Mouse (Mus musculus): ENCODE measurements around the gene Rpl14. TPM values are rescaled to one million over a fixed set of nuclear protein-coding genes. Genes with fewer than 3 reads are reported as not detected.
"Not testable (repeated sequence)": the region's sequence is repeated elsewhere in the genome, so short reads cannot be mapped to it uniquely, and the experiment has no call there.

Gene Rpl14
- 481 and 484 TPM in 2 replicates for polyA plus RNA-seq (2015; fragmentation: Nextera tagmentation; extraction: Ambion mirVana)

GRCm38 (mm10) chr9:120570741-120571592, at the start of gene Rpl14:
Rpl14 (plus strand) TSS chr9:120571444.
- Histone ChIP-seq H3K9ac (peak within 1 kb of the TSS; percentile 92), H3K4me1 (replicated peaks) (peaks cover 25% of the 10 kb centered on the region), H3K9me3 (no peaks in the 10 kb centered on the region), H3K36me3 (peaks cover 36% of the 10 kb centered on the region), H3K27me3 (peaks cover 8% of the 10 kb centered on the region; the same call in 1 of the 2 replicates), H3K4me3 (peak within 1 kb of the TSS; percentile 90), H3K27ac (peak within 1 kb of the TSS; percentile 87), H3K4me2 (peak within 1 kb of the TSS; percentile 93)
- peak; percentile 95 for ATAC-seq (ENCODE audit: low FRiP score)
- 6% methylated on average over 43 of the region's 43 CpGs for WGBS

DNA sequence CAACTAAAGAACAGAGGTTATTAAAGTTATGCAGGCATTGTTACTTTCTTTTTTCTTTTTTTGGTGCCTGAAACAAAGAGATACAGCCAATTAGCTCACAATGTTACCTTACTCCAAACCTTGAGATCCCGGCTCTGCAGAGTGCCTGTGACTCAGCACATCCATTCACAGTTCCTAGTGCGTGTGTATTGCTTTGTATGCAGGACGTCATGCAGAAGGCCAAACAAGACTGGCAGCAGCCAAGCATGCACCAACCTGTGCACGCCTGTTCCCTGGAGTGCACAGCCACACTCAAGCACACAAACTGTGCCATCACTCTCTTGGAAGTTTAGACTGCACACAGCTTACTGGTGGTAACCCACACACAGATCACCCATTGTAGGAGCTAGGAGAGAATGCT, 44.0 kb upstream of the Rpl14 start:
- H3K27ac ChIP-seq: no peak overlapping the region
- H3K4me2 ChIP-seq: no peak overlapping the region
- H3K9ac ChIP-seq: no peak overlapping the region
- 49% methylated on average over 4 of the region's 4 CpGs for WGBS
- H3K36me3 ChIP-seq: no peaks in the 10 kb centered on the region
- H3K4me3 ChIP-seq: no peak overlapping the region
- no peak for ATAC-seq (ENCODE audit: low FRiP score)
- no peaks in the 10 kb centered on the region for H3K9me3 ChIP-seq
- no peaks in the 10 kb centered on the region for H3K4me1 ChIP-seq (replicated peaks)
- no peaks in the 10 kb centered on the region for H3K27me3 ChIP-seq

- no peak for ATAC-seq (ENCODE audit: low FRiP score)
- H3K27me3 ChIP-seq: no peaks in the 10 kb centered on the region
- H3K27ac ChIP-seq: no peak overlapping the region
- H3K4me2 ChIP-seq: no peak overlapping the region
- no peaks in the 10 kb centered on the region for H3K9me3 ChIP-seq
- no peaks in the 10 kb centered on the region for H3K4me1 ChIP-seq (replicated peaks)
- no peaks in the 10 kb centered on the region for H3K36me3 ChIP-seq
- no peak overlapping the region for H3K4me3 ChIP-seq
- 92% methylated on average over 8 of the region's 8 CpGs for WGBS
- H3K9ac ChIP-seq: no peak overlapping the region
These were observed 43.3 kb upstream of the Rpl14 start for GRCm38 (mm10) chr9:120527919-120528318.

GRCm38 (mm10) chr9:120528815-120529510, 42.3 kb upstream of the Rpl14 start:
- Histone ChIP-seq H3K27me3 (no peaks in the 10 kb centered on the region), H3K4me1 (replicated peaks) (no peaks in the 10 kb centered on the region), H3K4me3 (no peak overlapping the region), H3K4me2 (no peak overlapping the region), H3K36me3 (no peaks in the 10 kb centered on the region), H3K27ac (no peak overlapping the region), H3K9me3 (peaks cover under 1% of the 10 kb centered on the region), H3K9ac (no peak overlapping the region)
- ATAC-seq (ENCODE audit: low FRiP score): no peak
- WGBS: 89% methylated on average over 17 of the region's 17 CpGs

DNA sequence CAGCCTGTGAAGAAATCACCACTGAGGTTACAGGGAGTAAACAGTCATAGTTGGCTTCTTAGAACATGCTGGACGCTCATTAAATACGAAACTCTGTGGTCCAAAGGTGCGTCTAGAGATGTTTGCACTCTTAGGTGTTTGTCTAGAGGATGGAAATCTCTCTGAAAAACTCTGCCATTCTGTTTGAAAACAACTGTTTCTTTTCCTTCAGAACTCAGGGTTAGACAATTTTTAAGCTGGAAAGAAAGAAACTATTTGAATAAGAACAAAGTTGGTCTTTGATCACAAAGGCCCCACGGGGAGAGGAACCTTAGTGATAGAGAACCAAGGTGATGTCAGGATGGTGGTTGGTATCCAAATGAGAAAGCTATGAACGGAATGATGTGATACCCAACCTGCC, 40.8 kb upstream of the Rpl14 start:
- Histone ChIP-seq H3K9me3 (peaks cover 4% of the 10 kb centered on the region), H3K4me2 (no peak overlapping the region), H3K27ac (no peak overlapping the region), H3K27me3 (no peaks in the 10 kb centered on the region), H3K36me3 (no peaks in the 10 kb centered on the region), H3K4me3 (no peak overlapping the region), H3K9ac (no peak overlapping the region), H3K4me1 (replicated peaks) (no peaks in the 10 kb centered on the region)
- 93% methylated on average over 5 of the region's 5 CpGs for WGBS
- ATAC-seq (ENCODE audit: low FRiP score): no peak

- H3K4me1 ChIP-seq (replicated peaks): no peaks in the 10 kb centered on the region
- no peak overlapping the region for H3K9ac ChIP-seq
- ATAC-seq (ENCODE audit: low FRiP score): no peak
- WGBS: 89% methylated on average over 6 of the region's 6 CpGs
- peaks cover 4% of the 10 kb centered on the region for H3K9me3 ChIP-seq
- no peak overlapping the region for H3K4me3 ChIP-seq
- H3K4me2 ChIP-seq: no peak overlapping the region
- H3K27me3 ChIP-seq: 0 out of 2 replicates have a peak, but pooled peaks cover 5% of the 10 kb centered on the region
- no peak overlapping the region for H3K27ac ChIP-seq
- H3K36me3 ChIP-seq: no peaks in the 10 kb centered on the region
These were observed 39.2 kb upstream of the Rpl14 start for GRCm38 (mm10) chr9:120532062-120532461.

GRCm38 (mm10) chr9:120532691-120533090, 38.6 kb upstream of the Rpl14 start:
- Histone ChIP-seq H3K4me3 (no peak overlapping the region), H3K9ac (no peak overlapping the region), H3K4me1 (replicated peaks) (no peaks in the 10 kb centered on the region), H3K27ac (no peak overlapping the region), H3K36me3 (no peaks in the 10 kb centered on the region), H3K4me2 (no peak overlapping the region), H3K27me3 (peaks cover 11% of the 10 kb centered on the region; the same call in 1 of the 2 replicates), H3K9me3 (peaks cover 4% of the 10 kb centered on the region)
- WGBS: 93% methylated on average over 5 of the region's 6 CpGs
- no peak for ATAC-seq (ENCODE audit: low FRiP score)

- not testable (repeated sequence) for ATAC-seq (ENCODE audit: low FRiP score); H3K4me2 ChIP-seq; H3K4me3 ChIP-seq; H3K9ac ChIP-seq; H3K27ac ChIP-seq; H3K4me1 ChIP-seq (replicated peaks); H3K36me3 ChIP-seq; H3K9me3 ChIP-seq
- 91% methylated on average over 8 of the region's 8 CpGs for WGBS
- peaks cover 19% of the 10 kb centered on the region for H3K27me3 ChIP-seq
These were observed 37.7 kb upstream of the Rpl14 start for GRCm38 (mm10) chr9:120533446-120533950.

DNA sequence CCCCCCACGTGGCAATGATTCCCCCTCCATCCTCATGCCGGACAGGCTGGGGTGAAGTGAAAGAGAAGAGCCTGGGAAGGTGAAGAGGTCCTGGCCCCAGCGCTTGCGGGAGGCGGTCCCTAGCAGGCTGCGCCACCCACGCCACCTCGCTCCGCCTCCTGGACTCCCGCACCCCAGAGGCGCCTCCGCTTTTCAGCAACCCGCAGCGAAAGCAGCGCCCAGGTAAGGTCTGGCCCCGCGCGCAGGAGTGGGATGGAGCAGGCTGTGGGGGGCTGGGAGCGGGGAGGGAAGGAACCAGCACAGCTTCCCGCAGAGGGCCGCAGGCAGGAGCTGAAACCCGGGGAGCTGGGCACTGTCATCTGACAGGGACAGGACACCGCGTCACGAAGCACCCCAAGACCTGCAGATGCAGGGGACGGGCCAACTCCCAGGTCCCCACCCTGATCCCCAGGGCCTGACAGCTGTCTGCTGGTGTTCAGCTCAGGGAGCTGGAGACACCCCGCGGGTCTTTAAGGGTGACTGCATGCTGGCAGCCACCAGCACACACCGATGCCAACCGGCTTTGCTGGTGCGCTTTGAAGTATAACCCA, 31.5 kb upstream of the Rpl14 start, which contains the start of gene Entpd3:
Gene Entpd3, plus strand, starts transcription at position 157 of the 590 bp plus-strand sequence.
- 2% methylated on average over 31 of the region's 31 CpGs for WGBS
- H3K27ac ChIP-seq: no peak within 1 kb of the TSS; the same call in 1 of the 2 replicates

GRCm38 (mm10) chr9:120541411-120541810, 29.8 kb upstream of the Rpl14 start:
- no CpG with 5 or more reads among the region's 2 CpGs for WGBS
- no peaks in the 10 kb centered on the region for H3K9me3 ChIP-seq
- no peaks in the 10 kb centered on the region for H3K36me3 ChIP-seq
- H3K9ac ChIP-seq: no peak overlapping the region
- H3K4me2 ChIP-seq: no peak overlapping the region
- no peak for ATAC-seq (ENCODE audit: low FRiP score)
- H3K4me3 ChIP-seq: no peak overlapping the region
- no peak overlapping the region for H3K27ac ChIP-seq
- peaks cover 15% of the 10 kb centered on the region for H3K4me1 ChIP-seq (replicated peaks)
- H3K27me3 ChIP-seq: peaks cover 55% of the 10 kb centered on the region

More for the DNA sequence above, 31.5 kb upstream of the Rpl14 start, which contains the start of gene Entpd3:
- H3K27me3 ChIP-seq: peaks cover 55% of the 10 kb centered on the region
- no peaks in the 10 kb centered on the region for H3K9me3 ChIP-seq
- peak within 1 kb of the TSS; percentile 48 for H3K4me3 ChIP-seq
- H3K4me1 ChIP-seq (replicated peaks): peaks cover 15% of the 10 kb centered on the region
- peak within 1 kb of the TSS; percentile 79 for H3K4me2 ChIP-seq
- H3K9ac ChIP-seq: peak within 1 kb of the TSS; percentile 77
- no peaks in the 10 kb centered on the region for H3K36me3 ChIP-seq
- no peak for ATAC-seq (ENCODE audit: low FRiP score)

GRCm38 (mm10) chr9:120542241-120542640, 29.0 kb upstream of the Rpl14 start:
- no peaks in the 10 kb centered on the region for H3K9me3 ChIP-seq
- no peak overlapping the region for H3K4me3 ChIP-seq
- H3K4me2 ChIP-seq: no peak overlapping the region
- peaks cover 17% of the 10 kb centered on the region for H3K4me1 ChIP-seq (replicated peaks)
- peaks cover 48% of the 10 kb centered on the region for H3K27me3 ChIP-seq
- no peaks in the 10 kb centered on the region for H3K36me3 ChIP-seq
- 22% methylated on average over 6 of the region's 6 CpGs for WGBS
- no peak for ATAC-seq (ENCODE audit: low FRiP score)
- no peak overlapping the region for H3K27ac ChIP-seq
- no peak overlapping the region for H3K9ac ChIP-seq

GRCm38 (mm10) chr9:120545994-120546393, 25.2 kb upstream of the Rpl14 start:
- no peaks in the 10 kb centered on the region for H3K9me3 ChIP-seq
- no peak for ATAC-seq (ENCODE audit: low FRiP score)
- no peak overlapping the region for H3K27ac ChIP-seq
- 0 out of 2 replicates have a peak, but pooled peaks cover 5% of the 10 kb centered on the region for H3K4me1 ChIP-seq (replicated peaks)
- no peak overlapping the region for H3K4me2 ChIP-seq
- no peak overlapping the region for H3K9ac ChIP-seq
- H3K27me3 ChIP-seq: peaks cover 14% of the 10 kb centered on the region; the same call in 1 of the 2 replicates
- H3K36me3 ChIP-seq: no peaks in the 10 kb centered on the region
- H3K4me3 ChIP-seq: no peak overlapping the region
- WGBS: 87% methylated on average over 2 of the region's 2 CpGs

Measured in hindbrain, embryonic 13.5 days (tissue).